Mouse (Mus musculus) ES-E14 (cell line): ENCODE measurements around the gene Slc22a3.

Experiments used
- CHD2 ChIP-seq: IDR thresholded peaks from 2 replicates; pipeline ENCODE4 v1.6.1; 2014; ENCODE audit warnings: mild to moderate bottlenecking, low read depth, low read length, inconsistent platforms
- HCFC1 ChIP-seq: IDR thresholded peaks from 2 replicates; pipeline ENCODE4 v1.6.1; 2012; ENCODE audit warnings: low read length, inconsistent platforms, borderline replicate concordance; ENCODE audit not compliant: insufficient read depth
- MAFK ChIP-seq: IDR thresholded peaks from 2 replicates; pipeline ENCODE4 v1.6.1; 2014; ENCODE audit warnings: mild to moderate bottlenecking, low read depth, low read length, inconsistent platforms; ENCODE audit not compliant: insufficient read depth
- ZC3H11A ChIP-seq: IDR thresholded peaks from 2 replicates; pipeline ENCODE4 v1.6.1; 2012; ENCODE audit warnings: low read depth, mild to moderate bottlenecking, inconsistent platforms, low read length, borderline replicate concordance
- ZNF384 ChIP-seq: IDR thresholded peaks from 2 replicates; pipeline ENCODE4 v1.6.1; 2012; ENCODE audit warnings: low read depth, low read length, inconsistent platforms

DNA sequence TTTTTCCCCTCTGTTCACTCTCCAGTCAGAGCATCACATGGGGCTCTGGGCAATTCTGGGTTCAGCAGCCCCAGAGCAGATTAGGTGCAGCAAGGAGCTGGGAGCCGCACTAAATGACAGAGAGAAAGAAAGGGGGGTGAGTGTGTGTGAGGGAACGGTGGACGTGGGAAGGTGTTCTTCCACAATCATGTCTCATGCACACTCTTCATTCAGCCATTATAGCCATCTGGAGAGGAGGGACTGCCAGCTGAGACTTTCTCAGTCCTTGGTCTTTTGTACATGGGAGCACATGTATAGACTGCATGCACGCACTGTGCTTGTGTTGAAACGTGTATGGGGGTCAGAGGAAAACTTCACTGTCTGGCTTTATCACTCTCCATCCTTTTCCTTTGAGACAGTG, 17.6 kb downstream of the Slc22a3 start:
- TF ChIP-seq HCFC1 (no peak), CHD2 (no peak), MAFK (no peak), ZNF384 (no peak), ZC3H11A (no peak)
